Mouse (Mus musculus): ENCODE results near the gene Glipr1l3.
"Not testable (repeated sequence)": the region's sequence is repeated elsewhere in the genome, so short reads cannot be mapped to it uniquely, and the experiment has no call there.

Glipr1l3 gene

GRCm38 (mm10) chr10:112159882-112160560 is at the start of gene Glipr1l3:
Gene Glipr1l3 (minus strand): TSS chr10:112160327.
- peak; percentile 2 for DNase-seq (ENCODE audit: low spot score)

GRCm38 (mm10) chr10:112203463-112203862 is 43.3 kb upstream of the Glipr1l3 start:
- DNase-seq (ENCODE audit: low spot score): no peak

GRCm38 (mm10) chr10:112193919-112194318 is 33.8 kb upstream of the Glipr1l3 start:
- DNase-seq (ENCODE audit: low spot score): not testable (repeated sequence)

- not testable (repeated sequence) for DNase-seq (ENCODE audit: low spot score)
Measured at GRCm38 (mm10) chr10:112177027-112177426, 16.9 kb upstream of the Glipr1l3 start.

GRCm38 (mm10) chr10:112163168-112163766 is 3.1 kb upstream of the Glipr1l3 start, which contains the start of gene Caps2:
Gene Caps2 (plus strand): TSS chr10:112163621.
- DNase-seq (ENCODE audit: low spot score): no peak

DNA sequence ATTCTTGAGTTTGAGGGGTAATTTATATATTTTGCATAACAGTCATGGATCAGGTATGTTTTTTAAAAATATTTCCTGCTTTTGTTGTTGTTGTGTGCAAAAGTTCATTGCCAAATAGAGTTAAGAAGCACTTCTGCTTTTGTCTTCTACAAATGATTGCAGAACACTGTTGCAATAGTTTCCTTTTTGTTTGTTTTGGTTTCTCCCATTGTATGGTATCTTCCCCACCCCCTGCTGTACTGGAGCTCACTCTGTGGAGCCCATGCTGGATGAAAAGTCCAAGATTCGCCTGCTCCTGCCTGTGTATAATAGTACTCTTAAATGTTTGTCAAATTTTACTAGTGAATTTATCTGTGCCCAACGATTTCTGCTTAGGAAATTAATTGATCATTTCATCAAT is 20.3 kb downstream of the Glipr1l3 start:
- no peak for DNase-seq (ENCODE audit: low spot score)

DNA sequence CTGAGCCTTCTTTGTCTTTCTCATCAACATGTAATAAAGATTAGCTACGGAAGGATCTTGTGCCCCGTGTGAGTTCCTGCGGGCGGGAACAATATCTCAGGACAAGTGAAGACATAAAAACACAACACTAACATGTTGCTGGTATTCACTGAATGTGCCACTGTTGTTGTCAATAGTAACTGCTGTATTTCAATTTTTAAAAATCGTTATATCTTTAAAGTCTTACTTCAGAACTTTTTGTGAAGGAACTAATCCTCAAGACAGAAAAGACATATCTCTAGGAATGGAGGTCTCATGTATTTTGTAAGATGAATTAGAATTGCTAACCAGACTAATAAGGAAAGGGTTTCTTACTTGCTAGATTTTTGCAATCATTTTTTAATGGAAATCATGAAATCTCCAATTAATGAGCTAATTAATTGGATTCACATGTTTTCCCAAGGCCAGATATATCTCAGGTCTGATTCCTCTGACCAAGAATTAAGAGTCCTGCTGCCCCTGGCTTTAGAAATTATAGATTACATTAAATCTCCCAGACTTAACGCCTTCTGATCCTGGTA is 21.2 kb downstream of the Glipr1l3 start:
- DNase-seq (ENCODE audit: low spot score): no peak

GRCm38 (mm10) chr10:112138050-112138870 is 21.9 kb downstream of the Glipr1l3 start:
- no peak for DNase-seq (ENCODE audit: low spot score)

DNA sequence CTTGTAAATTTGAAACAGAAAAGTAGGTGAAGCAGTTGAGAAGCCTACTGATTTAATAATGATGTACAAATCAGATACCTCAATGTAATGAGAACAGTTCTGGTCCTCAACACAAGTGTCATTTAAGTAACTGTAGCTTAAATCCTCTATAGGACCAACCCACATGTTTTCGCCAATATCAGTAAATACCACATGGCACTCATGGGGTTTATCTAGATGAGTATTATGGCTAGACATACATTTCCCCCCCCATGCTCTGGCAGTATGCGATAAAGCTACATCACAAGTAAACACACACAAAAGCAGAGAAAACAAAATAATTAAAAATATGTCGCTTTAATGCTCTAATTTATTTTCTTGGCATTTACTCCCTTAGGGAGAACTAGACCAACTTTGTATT is 27.9 kb downstream of the Glipr1l3 start:
- no peak for DNase-seq (ENCODE audit: low spot score)

DNA sequence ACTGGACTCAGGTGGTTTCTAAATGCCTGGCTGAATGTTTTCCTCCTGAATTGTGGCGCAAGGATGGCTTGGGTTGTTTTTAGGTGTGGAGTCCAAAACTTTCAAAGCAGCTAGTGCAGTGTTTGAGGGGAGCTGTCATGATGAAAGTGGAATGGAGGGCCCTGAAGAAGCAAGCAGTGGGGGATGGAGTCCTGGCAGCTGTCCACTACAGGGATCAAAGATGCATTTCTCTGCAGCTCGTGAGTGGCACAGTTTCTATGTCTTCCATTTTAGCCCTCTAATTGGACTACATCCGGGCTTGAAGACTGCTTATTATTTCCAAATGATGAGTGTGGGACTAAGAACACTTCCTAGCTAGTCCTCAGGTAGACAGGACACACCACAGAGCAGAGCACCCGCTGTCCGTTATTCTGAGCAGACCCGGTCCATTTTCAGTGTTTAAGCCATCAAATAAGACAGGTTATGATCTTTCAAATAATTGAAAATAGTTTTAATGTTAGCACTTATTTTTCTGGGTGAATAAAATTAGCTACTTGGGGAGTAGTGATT is 32.4 kb downstream of the Glipr1l3 start:
- not testable (repeated sequence) for DNase-seq (ENCODE audit: low spot score)

- not testable (repeated sequence) for DNase-seq (ENCODE audit: low spot score)
Measured at GRCm38 (mm10) chr10:112125090-112125489, 35.0 kb downstream of the Glipr1l3 start.

- DNase-seq (ENCODE audit: low spot score): no peak
Measured at GRCm38 (mm10) chr10:112110401-112110800, 49.7 kb downstream of the Glipr1l3 start.

GRCm38 (mm10) chr10:112105785-112106184 is 54.3 kb downstream of the Glipr1l3 start:
- peak; percentile 8 for DNase-seq (ENCODE audit: low spot score)

Data from spleen, adult 12 weeks (tissue).